Mouse (Mus musculus) heart, postnatal 25 days (tissue): Measurements from ENCODE around the gene Ccl4. TPM values are rescaled to one million over a fixed set of nuclear protein-coding genes. Genes with fewer than 3 reads are reported as not detected.

Source experiments
- DNase-seq: peaks from one replicate; pipeline ENCODE4 v3.0.0; 2022; ENCODE audit warnings: low spot score
- intact Hi-C: fragments of 180-260 bp; cut with DNase I; formaldehyde crosslinking; loops from one replicate; pipeline ENCODE4 v1.15.1; 2025
- total RNA-seq, 2 experiments: library from RNA; stranded (reverse); gene quantifications; 2 replicates each; pipeline ENCODE4 v1.2.3; 2021

Gene Ccl4
- total RNA-seq, 2 experiments from 2014 or later, result not detected

DNA sequence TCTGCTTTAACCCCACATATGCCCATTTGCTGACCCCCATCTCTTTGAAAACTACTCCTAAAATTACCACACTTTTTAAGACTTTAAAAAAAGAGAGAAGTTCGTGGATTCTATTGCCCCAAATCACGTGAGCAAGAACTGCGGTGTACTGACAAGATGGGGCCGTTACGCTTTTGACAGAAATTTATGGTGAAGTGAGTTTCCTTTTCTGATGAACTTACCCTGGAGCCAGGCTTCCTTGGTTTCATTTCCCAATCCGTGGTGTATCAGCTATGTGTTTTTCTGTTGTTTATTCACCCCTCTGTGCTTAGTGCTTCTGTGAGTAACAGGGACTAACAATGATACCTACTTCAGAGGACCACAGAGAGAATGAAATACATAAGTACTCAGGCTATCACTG lies 3.6 kb upstream of the Ccl4 start:
- intact Hi-C loops, result no loop called here
- DNase-seq, result no peak

DNA sequence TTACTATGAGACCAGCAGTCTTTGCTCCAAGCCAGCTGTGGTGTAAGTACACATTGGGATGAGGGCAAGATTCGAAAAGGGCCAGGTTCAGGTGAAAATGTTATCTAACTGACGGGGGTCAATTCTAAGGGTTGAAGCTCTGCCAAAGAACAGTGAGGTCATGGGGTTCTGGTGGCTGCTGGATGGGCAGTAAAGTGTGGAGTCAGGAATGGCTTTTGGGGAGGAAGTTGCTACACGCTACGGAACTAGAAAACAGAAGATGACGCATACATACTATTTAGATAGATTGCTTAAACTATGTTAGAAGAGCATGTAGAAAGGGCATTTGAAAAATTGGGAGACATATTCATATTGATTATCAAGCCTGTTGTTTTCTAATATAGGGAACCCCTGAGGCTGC lies 1.1 kb downstream of the Ccl4 start:
- no peak for DNase-seq

DNA sequence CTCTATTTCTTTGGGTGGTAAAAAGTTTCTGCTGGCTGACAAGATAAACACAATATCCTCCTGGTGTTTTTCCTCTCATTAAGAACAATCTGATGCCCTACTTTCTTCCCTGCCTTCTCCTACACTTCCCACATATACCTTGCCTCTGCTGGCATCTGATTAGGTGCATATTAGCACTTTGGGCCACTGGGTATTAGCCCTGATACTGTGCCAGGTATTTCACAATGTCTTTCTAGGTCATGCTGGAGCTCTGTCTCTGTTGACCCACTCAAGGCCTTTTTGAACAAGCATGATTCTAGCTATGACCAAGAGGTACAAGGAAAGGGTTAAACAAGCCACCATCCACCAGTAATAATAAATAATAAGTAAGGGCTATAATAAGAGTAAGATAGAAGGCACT lies 9.4 kb downstream of the Ccl4 start:
- intact Hi-C loops, result no loop called here
- no peak for DNase-seq

More for the DNA sequence above, 1.1 kb downstream of the Ccl4 start:
- intact Hi-C loops, result no loop called here

DNA sequence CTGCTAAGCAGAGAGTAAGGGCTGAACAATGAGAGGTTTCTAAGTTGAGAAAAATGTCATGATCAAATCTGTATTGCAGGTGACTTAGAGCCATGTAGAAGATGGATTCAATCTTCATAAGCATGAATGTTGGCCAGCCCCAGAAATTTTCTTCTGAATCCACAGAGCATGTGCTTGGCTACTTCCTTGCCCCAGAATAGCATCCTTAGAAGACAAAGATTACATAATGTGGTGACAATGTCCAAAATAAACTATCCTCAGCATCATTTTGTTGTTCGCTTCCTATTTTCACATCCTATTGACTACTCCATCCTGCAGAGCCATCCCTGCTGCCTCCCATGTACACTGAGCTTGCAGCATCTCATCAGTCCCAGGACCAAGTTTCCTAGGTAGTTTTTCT lies 13.3 kb downstream of the Ccl4 start:
- DNase-seq, result no peak
- intact Hi-C loops, result loop anchor here (1.0 kb wide), 1 partner anchor 21 kb away; no protein-coding TSS in a partner anchor

DNA sequence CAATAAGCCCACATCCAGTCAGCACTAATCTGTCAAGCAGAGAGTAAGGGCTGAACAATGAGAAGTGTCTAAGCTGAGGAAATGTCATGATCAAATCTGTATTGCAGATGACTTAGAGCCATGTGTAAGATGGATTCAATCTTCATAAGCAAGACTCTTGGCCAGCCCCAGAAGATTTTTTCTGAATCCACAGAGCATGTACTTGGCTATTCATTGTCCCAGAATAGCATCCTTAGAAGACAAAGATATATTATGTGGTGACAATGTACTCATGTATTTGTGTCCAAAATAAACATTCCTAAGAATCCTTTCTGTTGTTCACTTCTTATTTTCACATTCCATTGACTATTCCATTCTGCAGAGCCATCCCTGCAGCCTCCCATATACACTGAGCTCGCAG lies 27.5 kb downstream of the Ccl4 start:
- intact Hi-C loops, result no loop called here
- no peak for DNase-seq

DNA sequence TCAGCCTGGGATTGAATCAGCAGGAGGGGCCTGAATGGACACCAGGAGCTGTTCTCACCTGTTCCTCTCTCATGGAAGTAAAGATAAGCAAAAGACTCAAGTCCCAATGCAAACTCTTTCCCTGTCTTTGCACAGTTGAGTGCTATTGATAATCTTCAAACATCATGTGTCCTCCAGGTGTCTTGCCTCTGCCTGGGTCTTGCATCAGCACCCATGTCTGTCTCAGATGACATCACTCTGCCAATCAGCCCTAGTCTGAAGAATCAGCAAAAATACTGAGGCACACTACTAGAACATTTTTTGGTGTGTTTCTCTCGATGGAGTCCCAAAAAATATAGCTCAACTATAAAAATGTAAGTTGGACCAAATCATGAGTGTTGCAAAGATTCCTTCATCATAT lies 29.6 kb downstream of the Ccl4 start:
- no peak for DNase-seq
- intact Hi-C loops, result no loop called here

DNA sequence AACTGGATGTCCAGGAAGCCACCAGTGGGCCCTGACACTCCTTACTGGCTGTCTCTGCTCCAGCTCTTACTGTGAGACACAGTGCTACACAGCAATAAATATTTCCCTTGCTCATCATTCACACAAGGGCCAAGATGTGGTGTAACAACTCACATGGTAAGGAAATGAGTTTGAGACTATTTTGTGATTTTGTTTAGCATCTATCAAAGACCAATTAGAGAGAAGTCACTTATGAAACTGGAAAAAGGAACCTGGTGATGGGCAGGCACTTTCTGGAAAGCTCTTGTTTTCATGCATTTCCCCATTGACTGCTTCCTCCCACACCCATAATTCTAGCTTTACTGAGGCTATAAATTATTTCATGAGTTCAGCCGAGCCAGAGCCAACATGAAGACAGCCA lies 41.3 kb downstream of the Ccl4 start, which contains the start of gene Wfdc17:
Wfdc17 (plus strand) TSS at position 287 of the 400 bp plus-strand sequence.
- intact Hi-C loops, result loop anchor here (1.0 kb wide), 1 partner anchor 16 kb away; no protein-coding TSS in a partner anchor
- DNase-seq, result no peak

DNA sequence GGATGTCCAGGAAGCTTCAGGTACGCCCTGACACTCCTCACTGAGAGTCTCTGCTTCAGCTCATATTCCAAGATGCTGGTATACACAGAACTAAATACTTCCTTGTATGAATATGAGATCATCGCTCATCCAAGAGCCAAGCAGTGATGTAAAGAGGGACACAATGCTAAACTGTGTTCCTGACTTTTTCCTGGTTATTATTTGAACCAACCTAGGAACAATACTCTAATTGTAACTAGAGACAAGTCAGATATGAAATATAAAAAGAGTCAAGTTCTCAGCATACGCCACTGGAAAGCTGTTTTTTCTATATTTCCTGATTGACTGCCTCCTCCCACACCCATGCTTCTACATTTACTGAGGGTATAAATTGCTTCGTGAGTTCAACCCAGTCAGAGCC lies 46.3 kb downstream of the Ccl4 start, which contains the start of gene Wfdc18:
Wfdc18 (plus strand) TSS at position 301 of the 400 bp plus-strand sequence.
- no peak for DNase-seq
- intact Hi-C loops, result loop anchor here (1.0 kb wide), 1 partner anchor 21 kb away; no protein-coding TSS in a partner anchor

DNA sequence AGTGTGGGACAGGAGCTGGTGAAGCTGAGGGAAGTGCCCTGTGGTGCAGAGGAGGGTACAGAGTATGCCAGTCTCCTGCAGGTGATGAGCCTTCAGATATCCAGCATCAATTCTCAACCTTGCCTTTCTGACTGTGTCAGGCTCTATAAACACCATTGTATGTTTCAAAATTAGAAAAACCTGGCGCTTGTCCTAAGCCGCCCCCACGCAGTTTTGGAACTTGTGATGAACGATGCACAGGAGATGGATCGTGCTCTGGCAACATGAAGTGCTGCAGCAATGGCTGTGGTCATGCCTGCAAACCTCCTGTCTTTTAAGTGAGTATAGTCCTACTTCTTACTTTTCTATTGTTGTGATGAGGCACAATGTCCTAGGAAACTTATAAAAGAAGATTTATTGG lies 47.3 kb downstream of the Ccl4 start:
- intact Hi-C loops, result no loop called here
- no peak for DNase-seq

DNA sequence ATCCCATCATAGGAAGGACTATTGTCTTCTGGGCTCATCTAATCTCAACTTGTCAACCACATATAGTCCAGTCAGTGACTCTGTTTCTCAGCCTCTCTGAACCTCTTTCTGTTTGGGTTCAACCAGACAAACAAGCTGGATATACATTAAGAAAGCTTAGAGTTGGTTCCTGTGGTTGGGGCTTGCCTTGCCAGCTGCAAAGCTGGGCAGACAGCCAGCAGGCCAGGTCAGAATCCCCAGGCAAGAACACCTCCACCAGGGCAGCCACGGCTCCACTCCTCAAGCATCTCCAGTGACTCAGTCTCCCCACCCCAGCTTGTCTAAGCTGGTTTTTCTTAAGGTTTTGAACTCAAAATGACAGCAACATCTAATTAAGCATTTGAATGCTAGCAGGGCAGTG lies 50.3 kb downstream of the Ccl4 start:
- intact Hi-C loops, result no loop called here
- no peak for DNase-seq

DNA sequence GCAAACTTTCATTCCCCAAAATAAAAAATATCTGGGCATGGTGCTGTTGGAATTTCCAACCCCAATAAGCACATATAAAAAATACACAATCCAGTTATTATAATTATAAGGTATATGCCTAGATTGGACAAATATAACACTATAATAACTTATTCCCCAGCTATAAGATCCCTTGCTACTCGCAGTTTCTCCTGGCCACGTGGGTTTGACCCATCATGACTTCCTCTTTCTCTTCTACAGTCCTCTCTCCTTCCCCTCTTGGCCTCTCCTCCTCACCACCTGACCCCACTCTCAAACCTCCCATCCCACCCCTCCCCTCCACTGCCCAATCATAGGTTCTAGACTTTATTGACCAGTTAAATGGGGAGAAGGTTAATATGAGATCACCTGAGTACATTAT lies 51.5 kb downstream of the Ccl4 start:
- DNase-seq, result no peak
- intact Hi-C loops, result no loop called here

Other genes starting within 250 kb of the Ccl4 start
- not detected for gene Gas2l2, start 233.1 kb upstream of the Ccl4 start, total RNA-seq
- not detected for gene 1700020L24Rik, start 224.9 kb upstream of the Ccl4 start, total RNA-seq
- gene Mmp28, start 199.5 kb upstream of the Ccl4 start, total RNA-seq, result 1 to 10 TPM; 4.6 to 5.7 TPM
- 10 to 100 TPM; 33.7 to 33.8 TPM for gene Taf15, start 189.5 kb upstream of the Ccl4 start, total RNA-seq
- not detected for gene Heatr9, start 140.4 kb upstream of the Ccl4 start, total RNA-seq
- gene Ccl5, start 132.1 kb upstream of the Ccl4 start, total RNA-seq, result not detected
- gene Ccl9, start 83.9 kb upstream of the Ccl4 start, total RNA-seq, result 10 to 100 TPM in 1 of 2 experiments, 1 to 10 TPM in 1; 7.0 to 11.7 TPM
- 10 to 100 TPM in 1 of 2 experiments, 1 to 10 TPM in 1; 9.9 to 10.4 TPM for gene Ccl6, start 69.5 kb upstream of the Ccl4 start, total RNA-seq
- gene Rpl9-ps1, start 17.0 kb upstream of the Ccl4 start, total RNA-seq, result not detected
- gene Ccl3, start 13.2 kb upstream of the Ccl4 start, total RNA-seq, result under 1 TPM in 1 of 2 experiments, not detected in 1; 0.36 TPM
- gene Wfdc17, start 41.4 kb downstream of the Ccl4 start, total RNA-seq, result 1 to 10 TPM; 2.0 to 2.5 TPM
- gene Wfdc18, start 46.4 kb downstream of the Ccl4 start, total RNA-seq, result not detected
- not detected for gene Wfdc21, start 84.4 kb downstream of the Ccl4 start, total RNA-seq
- 1 to 10 TPM; 5.3 to 5.9 TPM for gene Heatr6, start 91.1 kb downstream of the Ccl4 start, total RNA-seq
- not detected for gene Hnf1b, start 187.5 kb downstream of the Ccl4 start, total RNA-seq